Mouse (Mus musculus) gastrocnemius, postnatal 36 days (tissue): ENCODE measurements around the gene Epha4. TPM values are rescaled to one million over a fixed set of nuclear protein-coding genes. Genes with fewer than 3 reads are reported as not detected.

Experiments
- DNase-seq, 2 experiments: peaks; one replicate each; pipeline ENCODE4 v3.0.0; 2022
- intact Hi-C: fragments of 180-260 bp; cut with DNase I; formaldehyde crosslinking; loops from one replicate; pipeline ENCODE4 v1.15.1; 2025
- microRNA-seq, 2 experiments: library from miRNA; unstranded; fragments of <30 nt; microRNA quantifications; one replicate each; pipeline ENCODE4 v1.2.0; 2021
- total RNA-seq, 2 experiments: library from RNA; stranded (reverse); gene quantifications; 2 replicates each; pipeline ENCODE4 v1.2.3; 2021

Gene Epha4
- total RNA-seq, 2 experiments from 2014 or later = 1.5 to 2.0 TPM

GRCm38 (mm10) chr1:77338346-77338745, 176.5 kb downstream of the Epha4 start:
- intact Hi-C loops = no loop called here
- no peak for DNase-seq

- intact Hi-C loops = no loop called here
Measured at GRCm38 (mm10) chr1:77336937-77337336, 178.0 kb downstream of the Epha4 start.

GRCm38 (mm10) chr1:77318597-77319127, 196.2 kb downstream of the Epha4 start:
- no peak for DNase-seq
- intact Hi-C loops = no loop called here

More at GRCm38 (mm10) chr1:77336937-77337336, 178.0 kb downstream of the Epha4 start:
- DNase-seq = no peak

Small RNAs within 50 kb of the gene (microRNA-seq; reads per million reads assigned to microRNA genes)
- gene Mir6352 = 0 reads per million in 2 experiments
